In the genomic region with DNA sequence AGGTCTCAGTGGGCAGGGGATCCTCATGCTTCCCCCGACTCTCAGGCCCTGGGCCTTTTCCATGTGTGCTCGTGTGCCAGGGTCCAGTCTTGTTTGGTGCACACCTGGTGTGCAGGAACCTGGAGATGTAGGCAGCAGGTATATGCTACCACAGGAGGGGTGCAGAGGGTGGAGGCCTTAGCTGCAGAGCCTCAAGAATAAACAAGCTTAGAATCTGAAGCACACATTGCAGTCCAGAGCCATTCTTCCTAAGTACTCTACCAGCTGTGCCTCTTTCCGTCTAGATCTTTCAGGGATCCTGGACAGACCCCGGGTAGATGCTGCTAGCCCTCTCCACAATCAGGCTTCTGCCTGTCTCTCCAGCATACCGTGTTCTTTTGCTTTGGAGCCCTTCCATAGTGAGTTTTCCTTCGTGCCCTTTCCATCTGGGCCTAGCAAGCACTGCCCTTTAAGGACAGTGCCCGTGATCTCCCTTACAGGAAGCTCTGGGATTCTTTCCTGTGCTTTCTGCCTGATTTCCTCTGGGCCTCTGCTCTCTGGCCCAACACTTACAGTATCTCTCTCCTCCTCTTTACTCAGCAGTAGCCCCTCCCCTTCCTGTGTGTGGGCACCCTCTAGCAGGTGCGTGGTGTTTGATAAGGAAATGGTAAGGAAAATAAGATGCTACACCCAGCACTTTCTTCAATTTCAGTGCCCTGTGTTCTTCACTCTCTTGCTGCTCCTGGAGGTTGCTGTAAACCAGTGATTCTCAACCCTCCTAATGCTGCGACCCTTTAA, we compare ENCODE assay signal across 9 mouse cellular contexts. TPM values are rescaled to one million over a fixed set of nuclear protein-coding genes. Genes with fewer than 3 reads are reported as not detected.
A peak's percentile ranks its signal among the peaks of the same experiment; 100 is the strongest.
DNase-seq lines count a peak whose midpoint lies in the region; ATAC-seq and TF ChIP-seq lines count a peak whose summit lies in the region.
"Had no signal": no experiment of that assay in that cellular context is flagged by ENCODE, and none has a peak within 500 bp of the region (broad histone marks: within the 10 kb centered on the region; RNA-seq: fewer than 3 reads in every experiment).

No protein-coding gene starts in this region.

- H3K9me3 ChIP-seq in G1E (replicated peaks): no peaks in the 10 kb centered on the region

- H3K27me3 ChIP-seq in G1E (ENCODE audit: insufficient read depth, low read length): no peaks in the 10 kb centered on the region

- peak overlapping the region; percentile 34; the same call in 1 of the 2 replicates for H3K4me3 ChIP-seq in G1E (ENCODE audit: low read depth, low read length)

- DNase-seq in CD4-positive, CD25-positive, alpha-beta regulatory T cell, adult 2 months (ENCODE audit: low read depth, low spot score): peak; percentile 84
- DNase-seq in G1E (ENCODE audit: low spot score): peak; percentile 66
- DNase-seq in naive thymus-derived CD4-positive, alpha-beta T cell, adult 2 months (ENCODE audit: low read depth): peak; percentile 81
- DNase-seq in adrenal gland, postnatal 36 days: no peak
- no peak for DNase-seq in cerebellum, adult 8-10 months
- DNase-seq in gastrocnemius, postnatal 10 days: no peak
- DNase-seq in embryo, embryonic 9.5 days (ENCODE audit: extremely low spot score): no peak

- no peak for TF ChIP-seq CTCF in G1E (IDR thresholded peaks at IDR 0.05; ENCODE audit: low read depth, low read length)

- peak; percentile 94 for ATAC-seq in G1E (ENCODE audit: extremely low read depth, insufficient number of reproducible peaks, low FRiP score, poor library complexity, severe bottlenecking)
- ATAC-seq in hematopoietic stem cell, adult 5-6 weeks (replicated peaks in 1 of 2; ENCODE audit: insufficient read depth in 1 of 2, low FRiP score in 2 of 2, low TSS enrichment in 1 of 2, low read depth in 1 of 2, poor library complexity in 2 of 2, severe bottlenecking in 2 of 2): peak; percentile 80 to 83

- peaks cover 76% of the 10 kb centered on the region for H3K4me1 ChIP-seq in G1E (ENCODE audit: insufficient read depth, low read depth, low read length)

- H3K36me3 ChIP-seq in G1E (replicated peaks): peaks cover 95% of the 10 kb centered on the region

RNA-seq across cellular contexts. Expression of a gene that starts 9.1 kb away (rescaled TPM):
- not detected in 2 replicates for total RNA-seq in G1E (2014; fragmentation: Nextera tagmentation)
- total RNA-seq in G1E (2017): 0.44 and 0.64 TPM in 2 replicates
- polyA plus RNA-seq in G1E (2012): 0.10 and 0.15 TPM in 2 replicates
- 2.1 and 2.3 TPM in 2 replicates for total RNA-seq in hematopoietic stem cell, adult 5-6 weeks (2017)
- total RNA-seq in adrenal gland, postnatal 36 days (2021): under 1 TPM; 0.30 to 0.63 TPM
- total RNA-seq in gastrocnemius, postnatal 10 days (2021): 10 to 100 TPM; 36.0 to 38.6 TPM
- polyA plus RNA-seq: macrophage had no signal

Comparison
In these comparisons a context has a peak if more than half of its experiments do, and no peak if none do; other contexts are left out.
1. DNase-seq: peak in CD4-positive, CD25-positive, alpha-beta regulatory T cell, adult 2 months (single experiment), G1E (single experiment) and naive thymus-derived CD4-positive, alpha-beta T cell, adult 2 months (single experiment); none in adrenal gland, postnatal 36 days (0 of 2), cerebellum, adult 8-10 months (single experiment), gastrocnemius, postnatal 10 days (single experiment) and embryo, embryonic 9.5 days (single experiment).
2. RNA of a gene that starts 9.1 kb away (total RNA-seq): 36.0 to 38.6 TPM in gastrocnemius, postnatal 10 days; 2.1 to 2.3 TPM in hematopoietic stem cell, adult 5-6 weeks, 0.30 to 0.63 TPM in adrenal gland, postnatal 36 days and 0.44 to 0.64 TPM in G1E; every median in the first group is over 10 times any median in the second.